Mouse (Mus musculus): ENCODE data around the gene Plcd1. TPM values are rescaled to one million over a fixed set of nuclear protein-coding genes. Genes with fewer than 3 reads are reported as not detected.

Gene Plcd1
- 19.8 and 37.3 TPM in 2 replicates for polyA plus RNA-seq (2012; rRNA removed)

- H3K4me3 ChIP-seq (replicated peaks; ENCODE audit: extremely low read depth, low read depth, low read length): peak within 1 kb of the TSS; percentile 68
- H3K4me1 ChIP-seq (ENCODE audit: control insufficient read depth, insufficient read depth, low read length): no peaks in the 10 kb centered on the region
- TF ChIP-seq CTCF (IDR thresholded peaks at IDR 0.05; ENCODE audit: insufficient read depth, low read length): no peak
- peak; percentile 48; the same call in 1 of the 2 replicates for TF ChIP-seq POLR2A (IDR thresholded peaks at IDR 0.05; ENCODE audit: borderline replicate concordance, extremely low read depth, low read depth, low read length)
- peak; percentile 73 for DNase-seq
- WGBS: 13% methylated on average over 45 of the region's 45 CpGs
Measured at GRCm38 (mm10) chr9:119093419-119094295, at the start of gene Plcd1. Gene Plcd1, minus strand, starts transcription at chr9:119093502.

- H3K4me3 ChIP-seq (replicated peaks; ENCODE audit: extremely low read depth, low read depth, low read length): no peak overlapping the region
- 77% methylated on average over 5 of the region's 5 CpGs for WGBS
- TF ChIP-seq POLR2A (IDR thresholded peaks at IDR 0.05; ENCODE audit: borderline replicate concordance, extremely low read depth, low read depth, low read length) (no peak), CTCF (IDR thresholded peaks at IDR 0.05; ENCODE audit: insufficient read depth, low read length) (no peak)
- DNase-seq: no peak
- H3K4me1 ChIP-seq (ENCODE audit: control insufficient read depth, insufficient read depth, low read length): no peaks in the 10 kb centered on the region
Measured at GRCm38 (mm10) chr9:119142066-119142465, 48.8 kb upstream of the Plcd1 start.

GRCm38 (mm10) chr9:119138836-119139235 is 45.5 kb upstream of the Plcd1 start:
- H3K4me1 ChIP-seq (ENCODE audit: control insufficient read depth, insufficient read depth, low read length): no peaks in the 10 kb centered on the region

GRCm38 (mm10) chr9:119130692-119131091 is 37.4 kb upstream of the Plcd1 start:
- 50% methylated on average over 5 of the region's 5 CpGs for WGBS
- Histone ChIP-seq H3K4me3 (replicated peaks; ENCODE audit: extremely low read depth, low read depth, low read length) (no peak overlapping the region), H3K4me1 (ENCODE audit: control insufficient read depth, insufficient read depth, low read length) (no peaks in the 10 kb centered on the region)
- TF ChIP-seq POLR2A (IDR thresholded peaks at IDR 0.05; ENCODE audit: borderline replicate concordance, extremely low read depth, low read depth, low read length): no peak
- TF ChIP-seq CTCF (IDR thresholded peaks at IDR 0.05; ENCODE audit: insufficient read depth, low read length): no peak
- no peak for DNase-seq

More at GRCm38 (mm10) chr9:119138836-119139235, 45.5 kb upstream of the Plcd1 start:
- no peak overlapping the region for H3K4me3 ChIP-seq (replicated peaks; ENCODE audit: extremely low read depth, low read depth, low read length)
- TF ChIP-seq CTCF (IDR thresholded peaks at IDR 0.05; ENCODE audit: insufficient read depth, low read length): no peak
- no peak for TF ChIP-seq POLR2A (IDR thresholded peaks at IDR 0.05; ENCODE audit: borderline replicate concordance, extremely low read depth, low read depth, low read length)
- DNase-seq: no peak
- 77% methylated on average over 2 of the region's 2 CpGs for WGBS

- no peak overlapping the region for H3K4me3 ChIP-seq (replicated peaks; ENCODE audit: extremely low read depth, low read depth, low read length)
- no peak for DNase-seq
- 75% methylated on average over 12 of the region's 12 CpGs for WGBS
- TF ChIP-seq POLR2A (IDR thresholded peaks at IDR 0.05; ENCODE audit: borderline replicate concordance, extremely low read depth, low read depth, low read length) (no peak), CTCF (IDR thresholded peaks at IDR 0.05; ENCODE audit: insufficient read depth, low read length) (no peak)
- no peaks in the 10 kb centered on the region for H3K4me1 ChIP-seq (ENCODE audit: control insufficient read depth, insufficient read depth, low read length)
Measured at GRCm38 (mm10) chr9:119128436-119129181, 35.3 kb upstream of the Plcd1 start.

- H3K4me3 ChIP-seq (replicated peaks; ENCODE audit: extremely low read depth, low read depth, low read length): no peak overlapping the region
- WGBS: 73% methylated on average over 18 of the region's 18 CpGs
- no peak for DNase-seq
- TF ChIP-seq CTCF (IDR thresholded peaks at IDR 0.05; ENCODE audit: insufficient read depth, low read length): no peak
- TF ChIP-seq POLR2A (IDR thresholded peaks at IDR 0.05; ENCODE audit: borderline replicate concordance, extremely low read depth, low read depth, low read length): no peak
- no peaks in the 10 kb centered on the region for H3K4me1 ChIP-seq (ENCODE audit: control insufficient read depth, insufficient read depth, low read length)
Measured at GRCm38 (mm10) chr9:119122596-119123369, 29.5 kb upstream of the Plcd1 start.

GRCm38 (mm10) chr9:119120168-119120560 is 26.9 kb upstream of the Plcd1 start:
- H3K4me1 ChIP-seq (ENCODE audit: control insufficient read depth, insufficient read depth, low read length): no peaks in the 10 kb centered on the region
- no peak overlapping the region for H3K4me3 ChIP-seq (replicated peaks; ENCODE audit: extremely low read depth, low read depth, low read length)
- no peak for DNase-seq
- WGBS: 40% methylated on average over 3 of the region's 3 CpGs
- TF ChIP-seq CTCF (IDR thresholded peaks at IDR 0.05; ENCODE audit: insufficient read depth, low read length) (no peak), POLR2A (IDR thresholded peaks at IDR 0.05; ENCODE audit: borderline replicate concordance, extremely low read depth, low read depth, low read length) (no peak)

GRCm38 (mm10) chr9:119119409-119120167 is 26.3 kb upstream of the Plcd1 start:
- no peak for DNase-seq
- Histone ChIP-seq H3K4me3 (replicated peaks; ENCODE audit: extremely low read depth, low read depth, low read length) (no peak overlapping the region), H3K4me1 (ENCODE audit: control insufficient read depth, insufficient read depth, low read length) (no peaks in the 10 kb centered on the region)
- 83% methylated on average over 19 of the region's 19 CpGs for WGBS
- no peak for TF ChIP-seq CTCF (IDR thresholded peaks at IDR 0.05; ENCODE audit: insufficient read depth, low read length)
- TF ChIP-seq POLR2A (IDR thresholded peaks at IDR 0.05; ENCODE audit: borderline replicate concordance, extremely low read depth, low read depth, low read length): no peak
